Mouse (Mus musculus) embryonic facial prominence, embryonic 12.5 days (tissue): ENCODE measurements around the gene Thrap3. TPM values are rescaled to one million over a fixed set of nuclear protein-coding genes. Genes with fewer than 3 reads are reported as not detected.
"Not testable (repeated sequence)": the region's sequence is repeated elsewhere in the genome, so short reads cannot be mapped to it uniquely, and the experiment has no call there.

ENCODE experiments used
- ATAC-seq: fragments of 200-750 bp; cut with Nextera tagmentation; 2 replicates; pipeline ENCODE4 v1.8.0; 2017; ENCODE audit not compliant: insufficient number of reproducible peaks, insufficient read depth, low FRiP score, low TSS enrichment
- H3K27ac ChIP-seq: fragments of 300-500 bp; sonication (generic); 2 replicates; pipeline ENCODE4 v1.5.1; 2016; ENCODE audit warnings: mild to moderate bottlenecking
- H3K27me3 ChIP-seq: fragments of 300-500 bp; sonication (generic); 2 replicates; pipeline ENCODE4 v1.6.1; 2016; ENCODE audit warnings: mild to moderate bottlenecking, moderate library complexity
- H3K36me3 ChIP-seq: fragments of 300-500 bp; sonication (generic); 2 replicates; pipeline ENCODE4 v1.6.1; 2016; ENCODE audit warnings: mild to moderate bottlenecking
- H3K4me1 ChIP-seq: fragments of 300-500 bp; sonication (generic); 2 replicates; pipeline ENCODE4 v1.6.1; 2016
- H3K4me2 ChIP-seq: fragments of 300-500 bp; sonication (generic); replicated peaks from 2 replicates; pipeline ENCODE4 v1.6.1; 2016; ENCODE audit warnings: mild to moderate bottlenecking, moderate library complexity
- H3K4me3 ChIP-seq: fragments of 300-500 bp; sonication (generic); 2 replicates; pipeline ENCODE4 v1.5.1; 2016; ENCODE audit warnings: mild to moderate bottlenecking
- H3K9ac ChIP-seq: fragments of 300-500 bp; sonication (generic); 2 replicates; pipeline ENCODE4 v1.6.1; 2016; ENCODE audit warnings: mild to moderate bottlenecking, moderate library complexity
- H3K9me3 ChIP-seq: fragments of 300-500 bp; sonication (generic); 2 replicates; pipeline ENCODE4 v1.6.1; 2016; ENCODE audit warnings: mild to moderate bottlenecking, moderate library complexity
- WGBS: fragments of 180-500 bp; shearing (Covaris S2); methylation state at CpG from one replicate; pipeline ENCODE4 v1.1.7; 2016; 5-methylcytosine and 5-hydroxymethylcytosine counted together
- polyA plus RNA-seq: library from polyadenylated mRNA; unstranded; fragments of >200 nt; fragmentation: Nextera tagmentation; extraction: Ambion mirVana; gene quantifications from 2 replicates; pipeline ENCODE4 v1.2.1, GENCODE M21; 2016

Thrap3 gene
- polyA plus RNA-seq, 1 experiment from 2014 or later = 298 TPM

GRCm38 (mm10) chr4:126187096-126187495 is 15.5 kb downstream of the Thrap3 start:
- no peak overlapping the region for H3K9ac ChIP-seq
- 92% methylated on average over 3 of the region's 3 CpGs for WGBS
- H3K4me2 ChIP-seq = no peak overlapping the region
- no peak overlapping the region for H3K27ac ChIP-seq
- H3K27me3 ChIP-seq = no peaks in the 10 kb centered on the region
- no peaks in the 10 kb centered on the region for H3K9me3 ChIP-seq
- no peak overlapping the region for H3K4me3 ChIP-seq
- ATAC-seq = no peak
- no peaks in the 10 kb centered on the region for H3K4me1 ChIP-seq
- H3K36me3 ChIP-seq = peaks cover 37% of the 10 kb centered on the region

GRCm38 (mm10) chr4:126183034-126183433 is 19.5 kb downstream of the Thrap3 start:
- no peak overlapping the region for H3K4me2 ChIP-seq
- peaks cover 47% of the 10 kb centered on the region for H3K36me3 ChIP-seq
- H3K4me3 ChIP-seq = no peak overlapping the region
- no peaks in the 10 kb centered on the region for H3K27me3 ChIP-seq
- 86% methylated on average over 5 of the region's 5 CpGs for WGBS
- H3K9ac ChIP-seq = no peak overlapping the region
- H3K9me3 ChIP-seq = no peaks in the 10 kb centered on the region
- H3K27ac ChIP-seq = no peak overlapping the region
- peaks cover 4% of the 10 kb centered on the region; the same call in 1 of the 2 replicates for H3K4me1 ChIP-seq
- no peak for ATAC-seq

- Histone ChIP-seq H3K27me3 (no peaks in the 10 kb centered on the region), H3K4me3 (no peak overlapping the region), H3K36me3 (peaks cover 56% of the 10 kb centered on the region), H3K27ac (no peak overlapping the region), H3K9ac (no peak overlapping the region), H3K4me2 (no peak overlapping the region), H3K9me3 (no peaks in the 10 kb centered on the region), H3K4me1 (peaks cover 4% of the 10 kb centered on the region; the same call in 1 of the 2 replicates)
- no peak for ATAC-seq
- WGBS = 61% methylated on average over 7 of the region's 7 CpGs
Measured at GRCm38 (mm10) chr4:126181170-126181957, 21.2 kb downstream of the Thrap3 start.

- not testable (repeated sequence) for H3K4me3 ChIP-seq, H3K4me2 ChIP-seq, H3K9ac ChIP-seq, ATAC-seq, H3K27me3 ChIP-seq, H3K27ac ChIP-seq, H3K9me3 ChIP-seq, H3K4me1 ChIP-seq
- 90% methylated on average over 7 of the region's 7 CpGs for WGBS
- H3K36me3 ChIP-seq = peaks cover 87% of the 10 kb centered on the region
Measured at GRCm38 (mm10) chr4:126175980-126176379, 26.6 kb downstream of the Thrap3 start.

GRCm38 (mm10) chr4:126173800-126174199 is 28.8 kb downstream of the Thrap3 start:
- no peak overlapping the region for H3K27ac ChIP-seq

GRCm38 (mm10) chr4:126170737-126171136 is 31.8 kb downstream of the Thrap3 start:
- H3K4me3 ChIP-seq, H3K4me2 ChIP-seq, H3K9ac ChIP-seq, ATAC-seq, H3K9me3 ChIP-seq, H3K27ac ChIP-seq, H3K27me3 ChIP-seq, H3K4me1 ChIP-seq: not testable (repeated sequence)
- 98% methylated on average over 5 of the region's 5 CpGs for WGBS
- H3K36me3 ChIP-seq = peaks cover 94% of the 10 kb centered on the region

More at GRCm38 (mm10) chr4:126173800-126174199, 28.8 kb downstream of the Thrap3 start:
- no peak for ATAC-seq
- Histone ChIP-seq H3K9ac (no peak overlapping the region), H3K4me3 (no peak overlapping the region), H3K4me1 (no peaks in the 10 kb centered on the region), H3K4me2 (no peak overlapping the region), H3K9me3 (no peaks in the 10 kb centered on the region), H3K36me3 (peaks cover 90% of the 10 kb centered on the region), H3K27me3 (no peaks in the 10 kb centered on the region)
- 94% methylated on average over 5 of the region's 5 CpGs for WGBS

- H3K27me3 ChIP-seq = no peaks in the 10 kb centered on the region
- no peak overlapping the region for H3K4me2 ChIP-seq
- no peaks in the 10 kb centered on the region for H3K9me3 ChIP-seq
- no peak overlapping the region for H3K9ac ChIP-seq
- no peak overlapping the region for H3K4me3 ChIP-seq
- ATAC-seq = no peak
- H3K27ac ChIP-seq = no peak overlapping the region
- H3K36me3 ChIP-seq = peaks cover 79% of the 10 kb centered on the region
- H3K4me1 ChIP-seq = no peaks in the 10 kb centered on the region
- 92% methylated on average over 6 of the region's 6 CpGs for WGBS
Measured at GRCm38 (mm10) chr4:126168851-126169250, 33.7 kb downstream of the Thrap3 start.

- Histone ChIP-seq H3K4me3 (no peak overlapping the region), H3K36me3 (peaks cover 53% of the 10 kb centered on the region), H3K27ac (no peak overlapping the region), H3K4me2 (no peak overlapping the region), H3K4me1 (peaks cover 9% of the 10 kb centered on the region), H3K9me3 (no peaks in the 10 kb centered on the region), H3K9ac (no peak overlapping the region), H3K27me3 (no peaks in the 10 kb centered on the region)
- WGBS = 80% methylated on average over 3 of the region's 3 CpGs
- ATAC-seq = no peak
Measured at GRCm38 (mm10) chr4:126166084-126166483, 36.5 kb downstream of the Thrap3 start.

GRCm38 (mm10) chr4:126165092-126165491 is 37.5 kb downstream of the Thrap3 start:
- H3K4me2 ChIP-seq, H3K27me3 ChIP-seq, ATAC-seq, H3K9ac ChIP-seq, H3K4me3 ChIP-seq, H3K9me3 ChIP-seq, H3K4me1 ChIP-seq, H3K27ac ChIP-seq: not testable (repeated sequence)
- 71% methylated on average over 10 of the region's 10 CpGs for WGBS
- peaks cover 44% of the 10 kb centered on the region for H3K36me3 ChIP-seq

GRCm38 (mm10) chr4:126163685-126164084 is 38.9 kb downstream of the Thrap3 start:
- Histone ChIP-seq H3K4me2 (peak overlapping the region; percentile 91), H3K27ac (peak overlapping the region; percentile 37; the same call in 1 of the 2 replicates), H3K4me1 (peaks cover 9% of the 10 kb centered on the region), H3K36me3 (peaks cover 32% of the 10 kb centered on the region), H3K4me3 (peak overlapping the region; percentile 49; the same call in 1 of the 2 replicates), H3K9ac (no peak overlapping the region), H3K27me3 (no peaks in the 10 kb centered on the region), H3K9me3 (no peaks in the 10 kb centered on the region)
- WGBS = 52% methylated on average over 4 of the region's 4 CpGs
- ATAC-seq = no peak

GRCm38 (mm10) chr4:126163067-126163659 is 39.4 kb downstream of the Thrap3 start, which contains the start of gene Sh3d21:
TSS of gene Sh3d21 (minus strand) at chr4:126163491.
- H3K27me3 ChIP-seq = no peaks in the 10 kb centered on the region
- H3K4me2 ChIP-seq = peak within 1 kb of the TSS; percentile 91
- ATAC-seq = 0 out of 2 replicates have a peak, but pooled peaks have one; percentile 24
- peak within 1 kb of the TSS; percentile 49 for H3K4me3 ChIP-seq
- peak within 1 kb of the TSS; percentile 67 for H3K9ac ChIP-seq
- WGBS = 5% methylated on average over 22 of the region's 22 CpGs
- H3K27ac ChIP-seq = peak within 1 kb of the TSS; percentile 37
- peaks cover 9% of the 10 kb centered on the region for H3K4me1 ChIP-seq
- H3K9me3 ChIP-seq = no peaks in the 10 kb centered on the region
- H3K36me3 ChIP-seq = peaks cover 27% of the 10 kb centered on the region

GRCm38 (mm10) chr4:126162544-126163066 is 40.0 kb downstream of the Thrap3 start:
- no peaks in the 10 kb centered on the region for H3K9me3 ChIP-seq
- H3K27me3 ChIP-seq = no peaks in the 10 kb centered on the region
- H3K4me1 ChIP-seq = peaks cover 9% of the 10 kb centered on the region
- H3K36me3 ChIP-seq = peaks cover 22% of the 10 kb centered on the region
- peak overlapping the region; percentile 67 for H3K9ac ChIP-seq
- H3K4me2 ChIP-seq = peak overlapping the region; percentile 91
- ATAC-seq = peak; percentile 91
- H3K27ac ChIP-seq = peak overlapping the region; percentile 37
- WGBS = under 1% methylated on average over 44 of the region's 44 CpGs
- H3K4me3 ChIP-seq = peak overlapping the region; percentile 49
